Mouse (Mus musculus): ENCODE results near the gene Vwc2.

DNA sequence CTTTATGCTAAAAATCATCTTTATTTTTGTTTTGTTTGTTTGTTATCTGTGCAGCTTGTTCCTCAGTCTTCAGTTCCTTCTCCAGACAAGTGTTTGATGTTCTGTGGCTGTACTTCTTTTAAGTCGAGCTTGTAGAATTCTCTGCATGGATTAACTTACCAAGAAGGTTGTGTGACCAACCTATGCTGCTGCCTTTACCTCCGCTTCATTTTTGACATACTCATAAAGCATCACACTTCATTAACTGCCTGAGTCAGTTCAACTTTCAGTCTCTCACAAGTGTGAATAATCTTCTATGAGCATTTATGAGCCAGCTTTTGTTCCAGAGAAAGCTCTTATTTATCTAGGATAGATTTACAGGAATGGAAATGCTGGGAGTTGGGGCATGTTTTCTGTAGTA is 68.7 kb downstream of the Vwc2 start:
- TF ChIP-seq CTCF (IDR thresholded peaks at IDR 0.05; ENCODE audit: borderline replicate concordance, extremely low read depth, insufficient read depth, insufficient read length) (no peak), POLR2A (IDR thresholded peaks at IDR 0.05; ENCODE audit: borderline replicate concordance, extremely low read depth, insufficient read depth, insufficient read length, poor library complexity, severe bottlenecking) (no peak)

Data from brain, embryonic 14.5 days (tissue).